8 mouse cellular contexts compared by ENCODE assay signal in the genomic region with DNA sequence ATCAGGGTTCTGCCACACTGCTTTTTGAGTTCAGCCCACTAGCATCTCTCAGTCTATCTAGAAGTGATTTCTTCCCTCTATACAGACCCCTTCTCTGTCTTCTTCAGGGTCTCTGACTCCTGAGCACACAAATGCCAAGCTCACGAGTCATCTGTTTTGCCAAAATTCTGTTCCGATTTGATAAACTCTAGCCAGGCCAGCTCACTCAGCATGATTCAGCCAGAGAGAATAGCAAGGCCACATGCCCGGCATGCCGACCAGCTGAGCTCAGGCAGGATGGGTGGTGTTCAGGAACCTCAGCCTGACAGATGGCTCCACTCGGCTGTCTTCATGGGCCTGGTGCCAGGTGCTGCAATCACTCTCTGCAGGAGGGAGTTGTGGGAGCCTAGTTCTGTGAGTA.
DNase-seq lines count a peak whose midpoint lies in the region; ATAC-seq and TF ChIP-seq lines count a peak whose summit lies in the region.

No protein-coding gene starts in this region.

- POLR2A ChIA-PET in Patski (lab: Charles Lee), result no interaction called here

- H3K27me3 ChIP-seq in Patski, result no peaks in the 10 kb centered on the region

- CTCF ChIA-PET in Patski (lab: Charles Lee), result interaction anchor here (0.9 to 1.3 kb wide), 6 partner anchors 13 to 100 kb away, joined by 3 to 6 read pairs (median 4); no protein-coding TSS in a partner anchor

- ATAC-seq in Patski, result peak; percentile 98
- ATAC-seq in erythroblast, adult 5-6 weeks (replicated peaks; ENCODE audit: low FRiP score, poor library complexity, severe bottlenecking), result no peak

- in situ Hi-C loops in Patski (cut with MboI; ENCODE audit: low pct_unique_long_range_greater_than_20kb), result no loop called here

- DNase-seq in Patski (ENCODE audit: low read depth, low spot score), result peak; percentile 92
- DNase-seq in cerebellum, adult 8-10 months, result peak; percentile 88
- DNase-seq in frontal cortex, postnatal 14 days (ENCODE audit: low spot score in 2 of 2), result peak; percentile 66 to 75
- DNase-seq in heart, postnatal 4 days, result peak; percentile 93
- peak; percentile 83 for DNase-seq in layer of hippocampus, adult 9-10 months (ENCODE audit: low spot score)
- DNase-seq in lung, postnatal 4 days, result peak; percentile 88 to 94
- DNase-seq in right cerebral cortex, postnatal 36 days (ENCODE audit: low spot score in 2 of 2), result peak; percentile 80 to 82

- TF ChIP-seq CTCF in Patski (IDR thresholded peaks at IDR 0.05), result no peak
